Mouse (Mus musculus): ENCODE measurements at regions not wholly inside any gene's neighbourhood (a gene's known extent, or its start where the extent isn't known, plus 50 kb on each side); places are given as distances from the start of the nearest gene placed in this dataset.

GRCm38 (mm10) chr2:80973217-80973616 lies 356.2 kb downstream of the Nup35 start:
- no peak for DNase-seq (ENCODE audit: low spot score in 2 of 2)

GRCm38 (mm10) chr2:80998296-80998695 lies 381.3 kb downstream of the Nup35 start:
- no peak for DNase-seq (ENCODE audit: low spot score in 2 of 2)

- DNase-seq (ENCODE audit: low spot score in 2 of 2): no peak
These were observed 390.0 kb downstream of the Nup35 start for GRCm38 (mm10) chr2:81007071-81007470.

GRCm38 (mm10) chr2:81023620-81024019 lies 406.6 kb downstream of the Nup35 start:
- no peak for DNase-seq (ENCODE audit: low spot score in 2 of 2)

All from right cerebral cortex, postnatal 36 days (tissue).